Comparison of ENCODE assay signal across 22 mouse cellular contexts in genomic region chr11:96743891-96744290, GRCm38 (mm10). TPM values are rescaled to one million over a fixed set of nuclear protein-coding genes. Genes with fewer than 3 reads are reported as not detected.
DNase-seq lines count a peak whose midpoint lies in the region; ATAC-seq lines count a peak whose summit lies in the region.
"Had no signal": no experiment of that assay in that cellular context is flagged by ENCODE, and none has a peak within 500 bp of the region (broad histone marks: within the 10 kb centered on the region; RNA-seq: fewer than 3 reads in every experiment).

No protein-coding gene starts in this region.

- WGBS in kidney, embryonic 14.5 days = 69% methylated on average over 4 of the region's 4 CpGs
- WGBS in neural tube, embryonic 11.5 days = 69% methylated on average over 4 of the region's 4 CpGs
- 59% methylated on average over 4 of the region's 4 CpGs for WGBS in hindbrain, embryonic 15.5 days
- 34% methylated on average over 4 of the region's 4 CpGs for WGBS in neural tube, embryonic 15.5 days

- H3K27me3 ChIP-seq in kidney, embryonic 14.5 days (ENCODE audit: control insufficient read depth, insufficient read depth, low read length) = no peaks in the 10 kb centered on the region; the same call in 1 of the 2 replicates
- H3K27me3 ChIP-seq in neural tube, embryonic 11.5 days (ENCODE audit: control insufficient read depth, insufficient read depth, low read length) = no peaks in the 10 kb centered on the region
- no peaks in the 10 kb centered on the region for H3K27me3 ChIP-seq in hindbrain, embryonic 15.5 days
- no peaks in the 10 kb centered on the region for H3K27me3 ChIP-seq in neural tube, embryonic 15.5 days (replicated peaks)

- no peaks in the 10 kb centered on the region for H3K9me3 ChIP-seq in kidney, embryonic 14.5 days (ENCODE audit: control insufficient read depth, low read length)
- no peaks in the 10 kb centered on the region for H3K9me3 ChIP-seq in neural tube, embryonic 11.5 days (ENCODE audit: control insufficient read depth, low read length)
- H3K9me3 ChIP-seq in hindbrain, embryonic 15.5 days = no peaks in the 10 kb centered on the region
- no peaks in the 10 kb centered on the region for H3K9me3 ChIP-seq in neural tube, embryonic 15.5 days (replicated peaks)
- H3K9me3 ChIP-seq: embryonic facial prominence, embryonic 13.5 days; liver, embryonic 13.5 days had no signal

- no peak for DNase-seq in kidney, postnatal 25 days
- DNase-seq in neural tube, embryonic 11.5 days (ENCODE audit: low spot score) = no peak
- no peak for DNase-seq in neural tube, embryonic 10.5 days (ENCODE audit: extremely low spot score, low spot score)
- DNase-seq in cerebellum, postnatal 10 days = no peak
- DNase-seq in frontal cortex, postnatal 36 days (ENCODE audit: low spot score in 2 of 2) = no peak
- DNase-seq: adrenal gland, adult 8-10 months; cerebellum, adult 2 months; cerebellum, postnatal 36 days; embryo, embryonic 11 days; gastrocnemius, postnatal 10 days; kidney, adult 9 months; liver, embryonic 13.5 days; lung, adult 2 months; lung, postnatal 14 days had no signal

- no peak for ATAC-seq in kidney, embryonic 14.5 days (ENCODE audit: low FRiP score, low TSS enrichment)
- ATAC-seq in neural tube, embryonic 11.5 days (ENCODE audit: insufficient read depth, low FRiP score, low TSS enrichment) = no peak
- ATAC-seq in hindbrain, embryonic 15.5 days (ENCODE audit: low FRiP score, low read depth) = no peak
- ATAC-seq in neural tube, embryonic 15.5 days (ENCODE audit: low FRiP score) = no peak
- ATAC-seq: activated CD4-positive, CD25-positive, alpha-beta regulatory T cell, adult 4 months; intestine, embryonic 16.5 days had no signal

- H3K4me3 ChIP-seq in kidney, embryonic 14.5 days (ENCODE audit: low read length) = no peak overlapping the region
- H3K4me3 ChIP-seq in neural tube, embryonic 11.5 days (ENCODE audit: low read depth, low read length) = no peak overlapping the region
- H3K4me3 ChIP-seq in hindbrain, embryonic 15.5 days = no peak overlapping the region
- no peak overlapping the region for H3K4me3 ChIP-seq in neural tube, embryonic 15.5 days (replicated peaks)
- H3K4me3 ChIP-seq: embryonic facial prominence, embryonic 13.5 days; left cerebral cortex, adult 2 months; liver, embryonic 13.5 days had no signal

- no peak overlapping the region for H3K9ac ChIP-seq in kidney, embryonic 14.5 days (ENCODE audit: low read depth, low read length)
- no peak overlapping the region for H3K9ac ChIP-seq in neural tube, embryonic 11.5 days (ENCODE audit: low read length)
- H3K9ac ChIP-seq in hindbrain, embryonic 15.5 days = no peak overlapping the region
- 0 out of 2 replicates have a peak overlapping the region, but pooled peaks have one; percentile 30 for H3K9ac ChIP-seq in neural tube, embryonic 15.5 days (replicated peaks)
- H3K9ac ChIP-seq: embryonic facial prominence, embryonic 13.5 days; liver, embryonic 13.5 days had no signal

- H3K36me3 ChIP-seq in kidney, embryonic 14.5 days (ENCODE audit: control insufficient read depth, insufficient read depth, low read length) = no peaks in the 10 kb centered on the region
- no peaks in the 10 kb centered on the region for H3K36me3 ChIP-seq in neural tube, embryonic 11.5 days (ENCODE audit: control insufficient read depth, insufficient read depth, low read length)
- no peaks in the 10 kb centered on the region for H3K36me3 ChIP-seq in hindbrain, embryonic 15.5 days
- no peaks in the 10 kb centered on the region for H3K36me3 ChIP-seq in neural tube, embryonic 15.5 days
- H3K36me3 ChIP-seq: embryonic facial prominence, embryonic 13.5 days; liver, embryonic 13.5 days had no signal

- 0 out of 2 replicates have a peak, but pooled peaks cover 3% of the 10 kb centered on the region for H3K4me1 ChIP-seq in kidney, embryonic 14.5 days (ENCODE audit: control insufficient read depth, insufficient read depth, low read length)
- H3K4me1 ChIP-seq in neural tube, embryonic 11.5 days (ENCODE audit: control insufficient read depth, insufficient read depth, low read length) = peaks cover 24% of the 10 kb centered on the region
- H3K4me1 ChIP-seq in hindbrain, embryonic 15.5 days (replicated peaks) = peaks cover 63% of the 10 kb centered on the region
- peaks cover 71% of the 10 kb centered on the region for H3K4me1 ChIP-seq in neural tube, embryonic 15.5 days
- H3K4me1 ChIP-seq: liver, embryonic 13.5 days had no signal

- no peak overlapping the region for H3K4me2 ChIP-seq in kidney, embryonic 14.5 days (replicated peaks; ENCODE audit: low read depth, low read length)
- H3K4me2 ChIP-seq in neural tube, embryonic 11.5 days (ENCODE audit: low read depth) = no peak overlapping the region
- H3K4me2 ChIP-seq in hindbrain, embryonic 15.5 days = no peak overlapping the region
- H3K4me2 ChIP-seq in neural tube, embryonic 15.5 days = peak overlapping the region; percentile 46
- H3K4me2 ChIP-seq: embryonic facial prominence, embryonic 13.5 days; heart, embryonic 11.5 days; liver, embryonic 13.5 days had no signal

- peak overlapping the region; percentile 78; the same call in 1 of the 2 replicates for H3K27ac ChIP-seq in kidney, embryonic 14.5 days (ENCODE audit: low read depth, low read length)
- H3K27ac ChIP-seq in neural tube, embryonic 11.5 days (ENCODE audit: low read depth, low read length) = peak overlapping the region; percentile 77
- H3K27ac ChIP-seq in hindbrain, embryonic 15.5 days (replicated peaks) = peak overlapping the region; percentile 85
- peak overlapping the region; percentile 92 for H3K27ac ChIP-seq in neural tube, embryonic 15.5 days (replicated peaks)
- H3K27ac ChIP-seq: embryonic facial prominence, embryonic 13.5 days; left cerebral cortex, adult 2 months; liver, embryonic 13.5 days had no signal

RNA-seq across cellular contexts. Expression of gene Snx11, which starts 33.5 kb away (rescaled TPM):
- polyA plus RNA-seq in kidney, embryonic 14.5 days (2014; fragmentation: Nextera tagmentation; extraction: Ambion mirVana) = 8.6 and 10.2 TPM in 2 replicates
- polyA plus RNA-seq in neural tube, embryonic 11.5 days (2014; fragmentation: Nextera tagmentation; extraction: Ambion mirVana) = 19.9 and 20.9 TPM in 2 replicates
- 55.6 and 64.2 TPM in 2 replicates for polyA plus RNA-seq in hindbrain, embryonic 15.5 days (2015; fragmentation: Nextera tagmentation; extraction: Ambion mirVana)
- polyA plus RNA-seq in neural tube, embryonic 15.5 days (2015; fragmentation: Nextera tagmentation; extraction: Ambion mirVana) = 70.4 and 81.7 TPM in 2 replicates

RNA-seq across cellular contexts. Expression of gene Cbx1, which starts 45.0 kb away (rescaled TPM):
- polyA plus RNA-seq in kidney, embryonic 14.5 days (2014; fragmentation: Nextera tagmentation; extraction: Ambion mirVana) = 137 and 181 TPM in 2 replicates
- 133 and 135 TPM in 2 replicates for polyA plus RNA-seq in neural tube, embryonic 11.5 days (2014; fragmentation: Nextera tagmentation; extraction: Ambion mirVana)
- polyA plus RNA-seq in hindbrain, embryonic 15.5 days (2015; fragmentation: Nextera tagmentation; extraction: Ambion mirVana) = 66.0 and 78.0 TPM in 2 replicates
- 60.9 and 69.5 TPM in 2 replicates for polyA plus RNA-seq in neural tube, embryonic 15.5 days (2015; fragmentation: Nextera tagmentation; extraction: Ambion mirVana)
